ENCODE assay signal across 9 mouse cellular contexts in the genomic region with DNA sequence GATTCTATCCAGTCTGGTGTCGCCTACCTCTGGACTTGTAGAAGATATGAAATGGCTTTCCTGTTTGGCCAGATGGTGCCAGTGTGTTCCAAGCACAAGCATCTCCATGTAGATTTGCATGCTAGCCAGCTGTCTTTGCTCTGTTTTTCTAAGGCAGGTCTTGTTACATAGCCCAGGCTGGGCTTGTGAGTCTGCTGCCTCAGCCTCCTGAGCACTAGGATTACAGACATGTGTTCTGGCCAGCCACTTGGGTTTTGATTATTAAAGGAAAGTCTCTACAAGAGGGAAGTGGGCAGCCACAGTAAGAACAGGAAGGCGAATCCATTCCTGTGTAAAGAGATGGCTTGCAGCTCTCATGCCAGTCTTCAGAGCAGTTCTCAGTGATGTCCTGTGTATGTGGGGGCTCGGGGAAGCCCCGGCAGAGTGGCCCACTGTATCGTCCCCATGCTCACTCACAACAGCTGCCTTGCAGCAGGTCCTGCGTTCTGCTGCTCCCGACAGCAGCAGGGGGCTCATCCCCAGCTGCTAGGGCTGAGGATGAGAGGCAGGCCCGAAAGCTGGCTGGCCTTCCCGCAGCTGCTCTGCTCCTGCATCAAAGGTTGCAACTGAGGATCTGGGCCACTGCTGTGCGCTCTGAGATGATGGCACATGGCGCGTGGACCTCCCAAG.
DNase-seq lines count a peak whose midpoint lies in the region; ATAC-seq lines count a peak whose summit lies in the region.
"Had no signal": no experiment of that assay in that cellular context is flagged by ENCODE, and none has a peak within 500 bp of the region (broad histone marks: within the 10 kb centered on the region; RNA-seq: fewer than 3 reads in every experiment).

No protein-coding gene starts in this region.

- H3K9me3 ChIP-seq in forebrain, embryonic 16.5 days (ENCODE audit: control insufficient read depth, low read length) = no peaks in the 10 kb centered on the region
- no peaks in the 10 kb centered on the region for H3K9me3 ChIP-seq in midbrain, embryonic 10.5 days (replicated peaks)
- H3K9me3 ChIP-seq: neural tube, embryonic 12.5 days had no signal

- 25% methylated on average over 12 of the region's 12 CpGs for WGBS in forebrain, embryonic 16.5 days
- WGBS in midbrain, embryonic 10.5 days = 30% methylated on average over 12 of the region's 12 CpGs

- peak; percentile 45 for DNase-seq in thymus, postnatal 4 days
- DNase-seq in thymus, postnatal 25 days = no peak
- peak; percentile 41 for DNase-seq in midbrain, embryonic 10.5 days (ENCODE audit: low spot score)
- DNase-seq in spleen, postnatal 14 days (ENCODE audit: low spot score in 2 of 2) = no peak
- no peak for DNase-seq in kidney, adult 18-20 months
- no peak for DNase-seq in natural killer cell, adult 2 months (ENCODE audit: low spot score in 2 of 2)
- DNase-seq: thymus, postnatal 14 days had no signal

- H3K27me3 ChIP-seq in forebrain, embryonic 16.5 days (replicated peaks; ENCODE audit: control insufficient read depth, insufficient read depth, low read length) = no peaks in the 10 kb centered on the region
- H3K27me3 ChIP-seq in midbrain, embryonic 10.5 days (ENCODE audit: low read depth, poor library complexity, severe bottlenecking) = peaks cover 34% of the 10 kb centered on the region
- H3K27me3 ChIP-seq: neural tube, embryonic 12.5 days had no signal

- no peak overlapping the region for H3K4me2 ChIP-seq in forebrain, embryonic 16.5 days (ENCODE audit: low read length)
- H3K4me2 ChIP-seq: neural tube, embryonic 12.5 days had no signal

- H3K36me3 ChIP-seq in forebrain, embryonic 16.5 days (ENCODE audit: control insufficient read depth, insufficient read depth) = no peaks in the 10 kb centered on the region
- H3K36me3 ChIP-seq in midbrain, embryonic 10.5 days = no peaks in the 10 kb centered on the region
- H3K36me3 ChIP-seq: neural tube, embryonic 12.5 days had no signal

- 0 out of 2 replicates have a peak, but pooled peaks have one; percentile 27 for ATAC-seq in forebrain, embryonic 16.5 days

- H3K4me1 ChIP-seq in forebrain, embryonic 16.5 days (replicated peaks; ENCODE audit: control insufficient read depth, insufficient read depth, low read length) = peaks cover 37% of the 10 kb centered on the region
- peaks cover 65% of the 10 kb centered on the region for H3K4me1 ChIP-seq in midbrain, embryonic 10.5 days

- H3K4me3 ChIP-seq in forebrain, embryonic 16.5 days (replicated peaks; ENCODE audit: low read length) = no peak overlapping the region
- H3K4me3 ChIP-seq in midbrain, embryonic 10.5 days = no peak overlapping the region
- H3K4me3 ChIP-seq: neural tube, embryonic 12.5 days had no signal

- no peak overlapping the region for H3K27ac ChIP-seq in forebrain, embryonic 16.5 days (ENCODE audit: low read length)
- H3K27ac ChIP-seq in midbrain, embryonic 10.5 days (replicated peaks) = peak overlapping the region; percentile 73
- H3K27ac ChIP-seq: neural tube, embryonic 12.5 days had no signal

- 0 out of 2 replicates have a peak overlapping the region, but pooled peaks have one; percentile 11 for H3K9ac ChIP-seq in forebrain, embryonic 16.5 days (replicated peaks; ENCODE audit: low read depth, low read length)
- H3K9ac ChIP-seq: neural tube, embryonic 12.5 days had no signal

Comparison
In these comparisons a context has a peak if more than half of its experiments do, and no peak if none do; other contexts are left out.
1. DNase-seq: peak in thymus, postnatal 4 days (single experiment) and midbrain, embryonic 10.5 days (single experiment); none in thymus, postnatal 25 days (single experiment), spleen, postnatal 14 days (0 of 2), kidney, adult 18-20 months (single experiment) and natural killer cell, adult 2 months (0 of 2).